Mouse (Mus musculus) cerebellum, postnatal 10 days (tissue): ENCODE results near the gene Def6.
"Not testable (repeated sequence)": the region's sequence is repeated elsewhere in the genome, so short reads cannot be mapped to it uniquely, and the experiment has no call there.

Source experiments
- DNase-seq, 2 experiments: peaks; one replicate each; pipeline ENCODE4 v3.0.0; 2021; ENCODE audit warnings: mixed read lengths in 2 of 2

The Def6 gene

DNA sequence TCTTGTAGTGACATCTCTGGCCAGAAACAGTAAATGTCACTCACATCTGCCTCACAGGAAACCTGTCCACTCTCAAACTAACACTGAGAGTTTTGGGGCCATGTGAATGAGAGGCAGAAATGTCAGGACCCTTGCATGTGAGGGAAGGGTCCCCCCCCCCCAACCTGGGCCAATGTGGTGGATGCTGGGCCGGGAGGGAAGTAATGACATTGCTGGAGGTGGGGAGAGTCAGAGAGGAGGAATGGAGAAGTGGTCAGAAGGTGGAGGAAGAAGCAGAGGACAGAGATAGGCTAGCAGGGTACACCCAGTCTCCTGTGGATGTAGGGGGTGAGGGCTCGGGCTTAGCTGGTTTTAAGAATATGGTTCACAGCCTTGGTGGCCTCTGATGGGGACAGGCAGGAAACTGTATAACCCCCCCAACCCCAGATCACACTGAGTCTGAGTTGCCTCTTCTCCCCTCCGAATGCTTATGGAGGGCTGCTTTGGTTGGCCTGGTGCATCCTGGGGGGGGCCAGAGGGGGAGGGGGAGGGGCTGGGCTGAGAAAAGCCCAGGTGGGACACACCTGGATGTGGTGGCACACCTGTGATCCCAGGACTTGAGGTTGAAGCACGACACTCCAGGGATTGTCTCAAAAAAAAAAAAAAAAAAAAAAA, 2.0 kb downstream of the Def6 start:
- DNase-seq, result no peak

- no peak for DNase-seq
These were observed 4.4 kb downstream of the Def6 start for GRCm38 (mm10) chr17:28211921-28212341.

DNA sequence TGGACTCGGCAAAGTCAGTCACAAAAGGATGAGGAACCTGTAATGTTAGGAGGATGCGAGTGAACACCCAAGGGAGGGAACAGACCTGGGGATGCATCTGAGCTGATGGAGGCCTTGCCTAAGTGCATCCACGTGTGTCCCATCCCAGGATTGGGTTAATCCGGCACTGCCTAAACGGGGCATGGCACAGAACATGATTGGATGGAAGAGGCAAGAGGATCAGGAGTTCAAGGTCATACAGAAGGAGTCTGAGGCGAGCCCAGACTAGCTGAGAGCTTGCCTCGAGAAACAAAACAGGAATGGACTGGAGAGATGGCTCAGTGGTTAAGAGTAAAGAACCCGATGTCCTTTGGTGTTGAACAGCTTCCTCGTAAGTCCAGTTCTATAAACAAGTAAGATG, 4.8 kb downstream of the Def6 start:
- DNase-seq, result no peak

DNA sequence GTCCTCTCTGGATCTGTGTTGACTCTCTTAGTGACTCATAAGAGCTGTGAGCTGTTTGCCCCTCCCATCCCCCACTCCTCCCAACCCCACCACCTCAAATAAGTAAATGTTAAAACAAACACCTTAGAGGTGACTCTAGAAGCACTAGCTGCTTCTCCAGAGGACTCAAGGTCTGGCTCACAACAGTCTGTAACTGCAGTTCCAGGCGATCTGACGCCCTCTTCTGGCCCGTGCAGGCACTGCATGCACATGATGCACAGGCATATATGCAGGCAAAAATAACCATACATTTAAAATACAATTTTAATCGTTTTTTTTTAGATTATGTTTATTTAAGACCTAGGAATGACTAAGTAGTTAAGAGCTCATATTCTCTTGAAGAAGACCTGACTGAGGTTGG, 5.7 kb downstream of the Def6 start:
- DNase-seq, result no peak

- DNase-seq, result no peak
These were observed 9.2 kb downstream of the Def6 start for GRCm38 (mm10) chr17:28216791-28217190.

DNA sequence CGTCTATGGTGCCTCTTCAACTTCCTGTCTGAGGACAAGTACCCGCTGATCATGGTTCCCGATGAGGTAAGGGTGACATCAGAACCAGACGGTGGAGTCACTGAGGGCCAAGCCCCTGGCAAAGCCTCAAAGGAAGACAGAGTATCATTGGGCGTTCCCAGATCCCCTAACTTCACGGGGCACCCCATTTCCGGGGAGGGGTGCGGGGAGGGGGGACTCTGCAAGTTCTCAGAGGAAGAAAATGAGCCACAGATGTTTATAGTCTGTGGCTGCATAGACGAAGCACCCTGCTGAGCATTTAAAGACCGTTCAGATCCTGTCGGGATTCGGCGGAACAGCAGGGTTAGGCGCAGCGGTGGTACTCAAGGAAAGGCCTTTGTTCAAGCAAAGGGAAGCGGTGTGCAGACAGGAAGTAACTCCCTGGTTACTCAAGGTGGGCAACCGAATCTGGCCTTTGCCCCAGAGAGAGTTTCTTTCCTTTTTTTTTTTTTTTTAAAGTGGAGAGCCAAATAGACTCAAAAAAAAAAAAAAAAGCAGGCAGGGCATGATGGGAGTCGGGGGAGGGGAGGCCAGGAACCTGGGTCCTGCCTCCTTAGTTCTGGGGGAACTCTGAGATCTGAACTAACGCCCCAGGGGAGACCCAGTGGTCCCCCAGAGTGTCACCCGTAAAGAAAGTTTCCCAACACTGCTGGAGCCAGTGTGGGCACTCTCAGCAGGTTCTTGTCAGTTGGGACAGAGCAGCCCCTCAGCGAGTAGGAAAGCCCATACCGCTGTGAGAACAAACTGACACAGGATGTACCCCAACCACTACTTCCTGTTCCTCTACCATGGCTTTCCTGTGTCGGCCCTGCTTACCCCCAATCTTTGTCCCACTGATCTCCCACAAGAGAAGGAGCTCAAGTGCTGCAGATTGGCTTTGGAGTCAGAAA, 10.4 kb downstream of the Def6 start:
- peak; percentile 41 to 49 for DNase-seq

DNA sequence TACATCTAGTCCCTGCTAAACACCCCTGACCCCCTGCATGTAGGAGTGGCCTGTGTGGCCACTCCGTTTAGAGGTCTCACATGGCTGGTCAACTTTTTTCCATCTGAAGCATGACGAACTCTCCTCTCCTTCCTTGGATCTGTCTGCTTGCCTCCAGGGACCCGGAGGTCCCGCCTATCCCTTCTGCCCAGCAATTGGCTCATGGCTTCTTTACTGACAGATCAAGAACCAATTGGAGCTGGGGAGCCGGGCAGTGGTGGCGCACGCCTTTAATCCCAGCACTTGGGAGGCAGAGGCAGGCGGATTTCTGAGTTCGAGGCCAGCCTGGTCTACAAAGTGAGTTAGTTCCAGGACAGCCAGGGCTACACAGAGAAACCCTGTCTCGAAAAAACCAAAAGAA, 14.9 kb downstream of the Def6 start:
- not testable (repeated sequence) for DNase-seq

GRCm38 (mm10) chr17:28223561-28224391, 16.2 kb downstream of the Def6 start:
- peak; percentile 96 to 98 for DNase-seq

DNA sequence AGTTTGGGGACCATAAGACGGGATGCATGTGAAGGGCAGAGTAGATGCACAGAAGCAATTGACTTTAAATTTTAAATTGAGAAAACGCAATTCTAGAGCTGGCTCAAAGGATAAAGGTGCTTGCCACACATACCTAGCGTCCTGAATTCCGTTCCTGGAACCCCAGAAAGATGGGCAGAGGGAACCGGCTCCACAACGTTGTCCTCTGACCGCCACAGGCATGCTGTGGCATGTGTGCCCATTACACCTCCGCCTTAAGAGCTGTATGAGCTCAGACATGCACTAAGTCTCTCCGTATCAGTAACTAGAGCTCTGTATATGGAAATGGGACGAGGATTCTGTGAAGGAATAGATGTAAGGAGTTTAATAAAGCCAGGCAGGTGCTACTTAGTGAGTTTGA, 17.0 kb downstream of the Def6 start:
- no peak for DNase-seq

DNA sequence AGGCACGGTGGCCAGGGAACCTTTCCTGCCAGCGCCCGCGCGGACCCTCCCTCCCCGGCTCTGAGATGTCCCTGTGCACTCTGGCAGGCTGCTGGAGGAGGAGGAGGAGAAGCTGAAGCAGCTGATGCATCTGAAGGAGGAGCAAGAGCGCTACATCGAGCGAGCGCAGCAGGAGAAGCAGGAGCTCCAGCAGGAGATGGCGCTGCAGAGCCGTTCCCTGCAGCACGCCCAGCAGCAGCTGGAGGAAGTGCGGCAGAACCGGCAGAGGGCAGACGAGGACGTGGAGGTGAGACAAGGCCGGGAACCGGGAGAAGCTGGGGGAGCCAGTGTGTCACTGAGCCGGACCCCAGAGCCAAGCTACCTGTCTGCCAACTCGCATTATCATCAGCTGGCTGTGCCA, 18.4 kb downstream of the Def6 start:
- DNase-seq, result peak; percentile 97

- no peak for DNase-seq
These were observed 22.9 kb downstream of the Def6 start for GRCm38 (mm10) chr17:28230486-28230885.

- DNase-seq, result no peak
These were observed 23.6 kb downstream of the Def6 start for GRCm38 (mm10) chr17:28231026-28231736.

GRCm38 (mm10) chr17:28232475-28233060, 25.0 kb downstream of the Def6 start, which contains the start of gene Ppard:
Ppard (plus strand) TSS chr17:28232700.
- DNase-seq, result peak; percentile 100

DNA sequence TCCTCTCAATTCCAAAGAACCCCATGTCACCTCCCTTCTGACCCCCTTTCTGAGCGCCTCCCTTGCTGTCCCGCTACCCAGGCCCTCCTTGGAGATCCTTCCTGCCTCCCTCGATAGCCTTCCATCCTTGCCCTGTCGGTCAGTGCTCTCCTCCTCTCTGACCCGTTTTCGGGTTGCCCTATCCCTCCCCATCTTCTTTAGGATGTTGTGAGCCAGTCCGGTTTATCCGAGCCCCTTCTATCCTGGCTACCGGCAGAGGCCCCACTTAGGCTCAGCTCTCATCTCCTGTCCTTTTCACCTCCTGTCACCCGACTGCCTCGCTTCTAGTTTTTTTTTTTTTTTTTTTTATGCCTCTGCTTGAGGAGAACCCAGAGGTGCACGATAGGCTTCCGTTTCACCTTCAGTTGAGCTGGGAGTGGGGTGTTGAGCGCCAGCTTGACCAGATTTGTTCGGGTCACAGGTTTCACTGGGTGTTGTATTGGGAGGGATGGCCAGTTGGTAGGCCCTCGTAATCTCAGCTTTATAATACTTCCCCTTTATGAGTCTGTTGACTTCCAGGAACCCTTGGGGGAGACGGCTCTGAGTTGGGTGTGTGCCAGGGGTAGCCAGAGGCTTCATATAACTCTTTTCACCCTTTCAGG, 25.6 kb downstream of the Def6 start:
- peak; percentile 55 to 62 for DNase-seq

DNA sequence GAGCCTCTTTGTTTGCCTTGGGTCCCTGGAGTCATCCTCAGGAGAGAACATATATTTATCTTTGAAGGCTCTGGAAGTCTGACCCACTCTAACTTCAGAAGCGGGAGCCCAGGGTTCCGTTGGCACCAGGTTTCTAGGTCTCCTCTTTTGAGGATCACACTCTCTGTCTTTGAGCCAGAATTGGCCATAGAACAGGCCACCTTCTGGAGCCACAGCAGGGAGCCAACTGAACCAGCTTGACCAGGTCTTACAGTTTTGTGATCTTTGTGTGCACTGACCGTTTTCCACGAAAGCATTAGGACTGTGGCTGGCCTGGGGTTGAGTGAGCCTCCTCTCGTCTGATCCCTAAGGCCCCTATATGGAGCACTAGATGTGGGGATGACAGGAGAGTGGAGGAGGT, 27.1 kb downstream of the Def6 start:
- peak; percentile 60 to 67 for DNase-seq

GRCm38 (mm10) chr17:28235982-28236635, 28.5 kb downstream of the Def6 start:
- DNase-seq, result peak; percentile 59 to 68

- no peak for DNase-seq
These were observed 29.0 kb downstream of the Def6 start for GRCm38 (mm10) chr17:28236636-28237015.

DNA sequence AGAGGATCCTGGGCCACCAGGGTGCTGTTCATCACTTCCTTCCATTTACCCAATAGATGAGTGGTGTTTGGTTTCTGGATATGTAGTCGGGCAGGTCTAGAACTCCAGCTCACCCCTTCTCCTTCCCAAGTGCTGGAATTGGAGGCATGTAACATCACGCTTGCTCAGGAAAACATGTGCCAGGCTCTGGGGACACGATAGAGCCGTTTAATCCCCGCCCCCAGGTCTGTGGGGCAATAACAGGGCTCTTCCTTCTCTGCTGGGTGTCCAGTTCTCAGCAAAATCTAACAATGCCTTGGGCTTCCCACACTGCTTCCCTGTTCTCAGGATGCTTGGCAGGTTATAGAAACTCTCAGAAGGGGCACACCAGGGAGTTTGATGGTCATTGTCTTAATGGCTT, 29.8 kb downstream of the Def6 start:
- DNase-seq, result no peak

- DNase-seq, result no peak
These were observed 30.3 kb downstream of the Def6 start for GRCm38 (mm10) chr17:28237874-28238273.

GRCm38 (mm10) chr17:28240846-28241245, 33.3 kb downstream of the Def6 start:
- DNase-seq, result no peak

- no peak for DNase-seq
These were observed 34.7 kb downstream of the Def6 start for GRCm38 (mm10) chr17:28242296-28242695.
